Mouse (Mus musculus): ENCODE measurements around the gene Acvrl1.

- TF ChIP-seq CTCF (IDR thresholded peaks at IDR 0.05; ENCODE audit: low read depth), result peak; percentile 98
- TF ChIP-seq EP300 (IDR thresholded peaks at IDR 0.05; ENCODE audit: low read depth), result no peak
Measured at GRCm38 (mm10) chr15:101145424-101146099, 17.2 kb downstream of the Acvrl1 start.
